Mouse (Mus musculus): ENCODE results near the gene Rps6kb2.

- TF ChIP-seq CTCF (IDR thresholded peaks at IDR 0.05; ENCODE audit: borderline replicate concordance, insufficient read depth, low read length), result no peak
- no peak for TF ChIP-seq POLR2A (IDR thresholded peaks at IDR 0.05; ENCODE audit: low read depth, low read length)
Measured at GRCm38 (mm10) chr19:4151488-4151860, 11.7 kb downstream of the Rps6kb2 start.
